Mouse (Mus musculus) limb, embryonic 11.5 days (tissue): ENCODE measurements at regions not wholly inside any gene's neighbourhood (a gene's known extent, or its start where the extent isn't known, plus 50 kb on each side); places are given as distances from the start of the nearest gene placed in this dataset.

Experiments used
- ATAC-seq: fragments of 200-750 bp; cut with Nextera tagmentation; 2 replicates; pipeline ENCODE4 v1.8.0; 2017; ENCODE audit warnings: low read depth; ENCODE audit not compliant: insufficient number of reproducible peaks, low FRiP score, low TSS enrichment
- DNase-seq: peaks from one replicate; pipeline ENCODE4 v3.0.0-alpha.2; 2015; ENCODE audit warnings: low spot score
- H3K27ac ChIP-seq: fragments of 300-500 bp; sonication (generic); replicated peaks from 2 replicates; pipeline ENCODE4 v1.5.1; 2014; ENCODE audit warnings: low read depth, mild to moderate bottlenecking, low read length
- H3K27me3 ChIP-seq: fragments of 300-500 bp; sonication (generic); 2 replicates; pipeline ENCODE4 v1.6.1; 2014; ENCODE audit warnings: mild to moderate bottlenecking, low read length, mixed read lengths; ENCODE audit not compliant: control insufficient read depth, insufficient read depth
- H3K36me3 ChIP-seq: fragments of 300-500 bp; sonication (generic); 2 replicates; pipeline ENCODE4 v1.6.1; 2014; ENCODE audit warnings: mild to moderate bottlenecking, low read length, moderate library complexity, mixed read lengths; ENCODE audit not compliant: control insufficient read depth, insufficient read depth
- H3K4me1 ChIP-seq: fragments of 300-500 bp; sonication (generic); 2 replicates; pipeline ENCODE4 v1.6.1; 2014; ENCODE audit warnings: low read length, mixed read lengths; ENCODE audit not compliant: control insufficient read depth, insufficient read depth
- H3K4me2 ChIP-seq: fragments of 300-500 bp; sonication (generic); 2 replicates; pipeline ENCODE4 v1.6.1; 2014; ENCODE audit warnings: low read depth, mild to moderate bottlenecking, moderate library complexity; ENCODE audit not compliant: severe bottlenecking
- H3K4me3 ChIP-seq: fragments of 300-500 bp; sonication (generic); 2 replicates; pipeline ENCODE4 v1.5.1; 2014; ENCODE audit warnings: low read depth, low read length
- H3K9ac ChIP-seq: fragments of 300-500 bp; sonication (generic); 2 replicates; pipeline ENCODE4 v1.6.1; 2014; ENCODE audit warnings: mild to moderate bottlenecking, low read length
- H3K9me3 ChIP-seq: fragments of 300-500 bp; sonication (generic); 2 replicates; pipeline ENCODE4 v1.6.1; 2016; ENCODE audit warnings: low read length; ENCODE audit not compliant: control insufficient read depth
- WGBS: fragments of 180-500 bp; shearing (Covaris S2); extraction: QIAGEN DNeasy Blood & Tissue Kit; methylation state at CpG from one replicate; pipeline ENCODE4 v1.1.7; 2014; 5-methylcytosine and 5-hydroxymethylcytosine counted together

DNA sequence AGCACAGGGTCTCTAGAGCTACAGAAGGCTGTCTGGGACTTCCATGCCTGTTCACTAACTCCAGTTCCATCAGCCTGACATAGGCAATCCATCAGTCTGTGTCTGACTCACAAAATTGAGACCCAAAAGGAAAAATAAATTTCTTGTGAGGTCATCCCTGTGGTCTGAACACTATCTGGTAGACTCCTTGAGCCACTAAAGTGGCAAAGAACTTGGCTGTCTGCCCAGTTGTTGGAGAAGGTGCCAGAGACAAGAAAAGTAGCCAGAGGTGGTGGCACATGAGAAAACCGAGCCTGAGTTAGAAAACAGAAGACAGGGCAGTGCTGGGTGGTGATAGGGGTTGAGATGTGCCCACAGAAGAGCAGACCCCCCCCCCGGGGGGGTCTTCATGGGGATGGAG lies 535.0 kb downstream of the 1700129C05Rik start:
- DNase-seq (no peak), ATAC-seq (no peak)
- Histone ChIP-seq H3K4me3 (no peak overlapping the region), H3K9ac (no peak overlapping the region), H3K9me3 (no peaks in the 10 kb centered on the region), H3K27me3 (no peaks in the 10 kb centered on the region), H3K4me2 (no peak overlapping the region), H3K27ac (no peak overlapping the region), H3K4me1 (no peaks in the 10 kb centered on the region), H3K36me3 (no peaks in the 10 kb centered on the region)
- whole genome bisulfite sequencing, result 70% methylated on average over 2 of the region's 2 CpGs

DNA sequence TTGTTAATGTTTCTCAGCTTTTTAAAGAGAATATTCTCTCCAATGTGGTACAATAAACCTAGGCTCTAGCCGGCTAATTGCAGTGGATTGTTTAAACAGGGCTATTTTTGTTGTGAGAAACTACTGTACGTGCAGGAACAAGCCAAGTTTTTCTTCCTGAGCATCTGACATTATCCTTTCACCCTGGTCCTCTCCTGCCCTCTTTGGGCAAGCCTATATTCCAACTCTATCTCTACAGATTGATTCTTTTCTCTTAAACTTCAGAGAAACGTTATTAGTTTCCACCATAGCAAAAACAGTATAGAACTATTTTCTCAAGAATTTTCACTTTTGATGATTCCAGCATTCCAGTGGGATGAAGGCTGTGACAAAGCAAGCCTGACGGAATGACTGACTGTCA lies 535.2 kb downstream of the Fgf9 start:
- DNase-seq (no peak), ATAC-seq (no peak)

DNA sequence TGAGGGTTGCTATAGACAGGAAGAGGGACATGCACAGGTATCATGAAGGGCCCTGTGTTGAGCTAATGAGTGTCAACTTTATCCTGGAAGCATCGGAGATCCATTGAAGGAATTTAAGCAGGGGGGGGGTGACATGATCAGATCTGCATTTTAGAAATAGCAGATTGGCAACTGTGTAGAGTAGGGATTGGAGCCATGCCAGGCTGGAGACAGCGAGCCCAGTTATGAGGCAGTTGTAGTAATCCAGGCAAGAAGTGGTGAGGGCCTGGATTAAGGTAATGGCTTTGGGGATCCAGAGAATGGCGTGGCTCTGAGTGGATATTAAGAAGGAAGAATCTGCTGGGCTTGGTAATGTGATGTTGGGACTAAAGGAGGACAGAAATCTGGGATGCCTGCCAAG lies 528.5 kb downstream of the Fgf9 start:
- no peaks in the 10 kb centered on the region for H3K36me3 ChIP-seq
- no peak overlapping the region for H3K9ac ChIP-seq
- H3K4me3 ChIP-seq, result no peak overlapping the region
- H3K27ac ChIP-seq, result no peak overlapping the region
- H3K4me2 ChIP-seq, result no peak overlapping the region
- DNase-seq (peak; percentile 12), ATAC-seq (no peak)
- H3K27me3 ChIP-seq, result no peaks in the 10 kb centered on the region
- no peaks in the 10 kb centered on the region for H3K4me1 ChIP-seq
- WGBS, result 85% methylated on average over 3 of the region's 3 CpGs
- H3K9me3 ChIP-seq, result no peaks in the 10 kb centered on the region

More for the DNA sequence above, 535.2 kb downstream of the Fgf9 start:
- H3K4me1 ChIP-seq, result no peaks in the 10 kb centered on the region
- H3K36me3 ChIP-seq, result no peaks in the 10 kb centered on the region
- no peaks in the 10 kb centered on the region for H3K27me3 ChIP-seq
- no peaks in the 10 kb centered on the region for H3K9me3 ChIP-seq
- H3K27ac ChIP-seq, result no peak overlapping the region
- 75% methylated on average over 4 of the region's 4 CpGs for WGBS
- no peak overlapping the region for H3K9ac ChIP-seq
- no peak overlapping the region for H3K4me3 ChIP-seq
- H3K4me2 ChIP-seq, result no peak overlapping the region

DNA sequence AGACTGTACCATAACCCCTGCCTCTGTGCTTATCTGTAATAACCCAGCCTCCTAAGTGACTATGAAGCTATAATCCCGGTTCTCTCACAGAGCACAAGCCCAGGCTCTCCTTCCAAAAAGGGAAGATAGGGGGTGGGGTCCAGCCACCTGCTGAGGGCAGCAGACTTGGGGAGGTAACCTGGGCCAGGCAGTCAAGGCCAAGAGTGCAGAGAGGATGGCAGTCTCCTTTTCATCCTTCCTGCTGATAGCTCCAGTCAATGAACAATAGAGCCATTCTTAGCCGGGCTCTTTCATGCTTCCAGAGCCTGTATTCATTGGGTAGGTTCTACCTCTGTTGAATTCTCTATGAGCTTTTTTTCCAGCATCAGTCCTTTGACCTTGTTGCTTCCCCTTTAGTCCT lies 527.5 kb downstream of the Fgf9 start:
- no peaks in the 10 kb centered on the region for H3K9me3 ChIP-seq
- no peaks in the 10 kb centered on the region for H3K27me3 ChIP-seq
- H3K27ac ChIP-seq, result no peak overlapping the region
- WGBS, result 79% methylated on average over 2 of the region's 2 CpGs
- H3K4me3 ChIP-seq, result no peak overlapping the region
- no peak for DNase-seq
- ATAC-seq, result no peak
- no peak overlapping the region for H3K9ac ChIP-seq
- H3K36me3 ChIP-seq, result no peaks in the 10 kb centered on the region
- no peaks in the 10 kb centered on the region for H3K4me1 ChIP-seq
- no peak overlapping the region for H3K4me2 ChIP-seq

DNA sequence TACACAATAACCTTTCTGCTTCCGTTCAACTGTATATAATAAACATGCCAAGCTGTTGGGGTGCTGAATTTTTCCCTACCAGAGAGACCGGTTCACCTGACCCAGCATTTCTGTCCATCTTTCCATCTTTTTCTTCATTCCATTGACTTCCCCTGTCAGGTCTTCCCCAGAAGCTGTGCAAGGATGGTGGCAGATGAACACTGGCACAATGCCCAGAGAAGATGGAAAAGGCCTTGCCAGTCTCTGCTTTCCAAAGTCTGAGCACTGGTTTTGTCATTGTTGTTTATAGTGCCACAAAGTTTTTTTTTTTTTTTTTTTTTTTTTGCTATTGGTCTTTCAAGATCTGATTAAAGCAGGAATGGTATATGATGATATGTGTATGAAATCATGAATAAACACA lies 526.6 kb downstream of the Fgf9 start:
- Histone ChIP-seq H3K36me3 (no peaks in the 10 kb centered on the region), H3K4me1 (no peaks in the 10 kb centered on the region), H3K4me3 (no peak overlapping the region), H3K9me3 (no peaks in the 10 kb centered on the region), H3K27me3 (no peaks in the 10 kb centered on the region), H3K4me2 (no peak overlapping the region), H3K9ac (no peak overlapping the region), H3K27ac (no peak overlapping the region)
- ATAC-seq (no peak), DNase-seq (no peak)
- 90% methylated on average over 2 of the region's 2 CpGs for WGBS

DNA sequence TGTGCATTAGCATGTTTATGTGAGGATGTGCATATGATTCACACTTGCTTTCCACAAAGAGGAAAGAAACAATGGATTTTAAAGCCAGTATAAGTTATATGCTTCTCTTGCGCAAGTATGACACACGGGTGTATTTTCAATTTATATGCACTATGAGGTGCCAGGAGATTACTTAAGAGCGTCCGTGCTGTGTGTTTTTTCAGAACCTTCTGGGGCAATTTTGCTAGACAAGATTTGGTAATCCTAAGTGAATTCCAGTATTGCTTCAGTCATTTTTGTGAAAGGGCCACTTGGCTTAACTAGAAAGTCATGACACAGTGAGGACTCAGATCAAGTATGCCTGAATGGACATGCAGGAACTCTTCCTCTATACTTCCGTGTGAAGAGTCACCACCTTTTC lies 511.5 kb downstream of the Fgf9 start:
- WGBS, result 94% methylated on average over 5 of the region's 5 CpGs
- ATAC-seq (no peak), DNase-seq (no peak)
- Histone ChIP-seq H3K9ac (no peak overlapping the region), H3K36me3 (no peaks in the 10 kb centered on the region), H3K9me3 (no peaks in the 10 kb centered on the region), H3K27me3 (no peaks in the 10 kb centered on the region), H3K4me1 (no peaks in the 10 kb centered on the region), H3K4me2 (no peak overlapping the region), H3K4me3 (no peak overlapping the region), H3K27ac (no peak overlapping the region)

DNA sequence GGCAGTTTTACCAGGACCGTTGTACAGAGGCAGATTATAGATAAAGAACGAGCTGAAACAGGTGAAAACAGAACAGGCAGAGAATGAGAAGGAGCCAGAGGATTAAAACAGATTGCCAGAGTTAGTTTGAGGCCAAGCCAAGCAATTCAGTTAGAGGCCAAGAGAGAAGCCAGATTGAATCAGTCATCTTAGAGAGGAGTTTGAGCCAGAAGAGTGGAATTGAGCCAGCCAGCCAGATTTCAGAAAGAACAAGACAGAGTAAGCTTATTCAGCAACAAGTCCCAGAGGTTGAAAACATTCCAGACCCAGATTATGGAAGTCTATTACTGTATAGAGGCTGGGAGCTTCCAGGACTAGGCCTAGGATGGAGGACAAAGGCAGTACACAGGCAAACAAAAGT lies 499.7 kb downstream of the Fgf9 start:
- no peaks in the 10 kb centered on the region for H3K9me3 ChIP-seq
- no peaks in the 10 kb centered on the region for H3K27me3 ChIP-seq
- 80% methylated on average over 2 of the region's 2 CpGs for WGBS
- no peaks in the 10 kb centered on the region for H3K36me3 ChIP-seq
- no peaks in the 10 kb centered on the region for H3K4me1 ChIP-seq
- H3K4me3 ChIP-seq, result no peak overlapping the region
- no peak for DNase-seq
- no peak for ATAC-seq
- H3K9ac ChIP-seq, result no peak overlapping the region
- no peak overlapping the region for H3K4me2 ChIP-seq
- H3K27ac ChIP-seq, result no peak overlapping the region

DNA sequence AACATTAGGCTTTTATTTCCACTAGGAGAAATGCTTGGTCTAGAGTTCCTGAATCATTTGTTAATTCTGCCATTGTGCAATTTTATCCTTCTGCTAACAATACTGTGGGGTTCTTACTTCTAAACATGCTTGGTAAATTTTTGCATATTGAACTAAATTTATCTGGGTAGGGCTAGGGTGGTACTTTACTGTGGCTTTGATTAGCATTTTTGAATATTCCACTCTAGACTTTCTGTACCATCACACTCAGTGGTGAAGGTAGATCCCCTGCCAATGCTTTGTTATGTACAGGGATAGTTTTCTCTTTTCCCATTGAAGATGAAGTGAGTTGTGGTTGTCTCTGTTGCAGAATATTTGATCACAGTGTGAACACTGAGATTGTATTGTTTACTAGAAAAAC lies 497.1 kb downstream of the Fgf9 start:
- Histone ChIP-seq H3K36me3 (no peaks in the 10 kb centered on the region), H3K4me1 (no peaks in the 10 kb centered on the region), H3K4me3 (no peak overlapping the region), H3K9me3 (no peaks in the 10 kb centered on the region), H3K27me3 (no peaks in the 10 kb centered on the region), H3K4me2 (no peak overlapping the region), H3K27ac (no peak overlapping the region), H3K9ac (no peak overlapping the region)
- DNase-seq, result no peak
- no peak for ATAC-seq

DNA sequence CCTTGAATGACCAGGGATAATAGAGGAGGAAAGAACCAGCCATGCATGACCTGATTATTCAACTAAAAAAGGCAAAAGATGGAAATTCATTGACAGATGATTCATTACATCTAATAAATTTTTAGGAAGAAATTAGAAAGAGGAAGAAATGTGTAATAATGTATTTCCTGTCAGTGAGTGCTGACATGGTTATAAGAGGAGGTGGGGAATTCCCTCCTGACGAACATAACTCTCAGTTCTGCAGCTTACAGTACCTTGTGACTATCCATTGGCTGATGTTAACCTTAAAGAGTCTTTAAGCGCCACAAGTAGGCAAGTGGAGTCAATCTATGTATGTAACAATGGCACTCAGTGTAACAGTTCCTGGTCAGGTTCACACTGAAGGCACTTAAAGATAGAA lies 492.7 kb downstream of the Fgf9 start:
- Histone ChIP-seq H3K27me3 (no peaks in the 10 kb centered on the region), H3K9me3 (no peaks in the 10 kb centered on the region), H3K4me3 (no peak overlapping the region), H3K4me1 (no peaks in the 10 kb centered on the region), H3K9ac (no peak overlapping the region), H3K36me3 (no peaks in the 10 kb centered on the region), H3K4me2 (no peak overlapping the region), H3K27ac (no peak overlapping the region)
- WGBS, result 75% methylated on average over 2 of the region's 2 CpGs
- DNase-seq (no peak), ATAC-seq (no peak)
